Mouse (Mus musculus): Measurements from ENCODE around the gene Dnajb13.

Gene Dnajb13

DNA sequence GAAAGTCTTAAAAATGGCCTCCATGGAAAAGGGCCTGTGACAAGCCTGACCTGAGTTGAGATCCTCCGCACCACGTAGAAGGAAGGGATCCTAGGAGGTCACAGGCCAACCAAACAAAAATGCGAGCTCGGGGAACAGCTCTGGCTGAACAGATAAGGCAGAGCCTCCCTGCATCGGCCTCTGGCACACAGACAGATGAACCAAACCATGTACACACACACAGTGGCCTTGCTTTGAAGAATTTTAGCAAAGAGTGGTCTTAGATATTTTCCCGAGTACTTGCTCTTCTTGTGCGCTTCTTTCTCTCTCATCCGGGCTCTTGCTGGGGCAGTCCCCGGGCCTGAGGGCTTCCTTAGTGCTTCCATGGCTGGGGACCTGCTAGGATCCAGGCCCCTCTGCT lies 51.6 kb downstream of the Dnajb13 start:
- DNase-seq (ENCODE audit: extremely low spot score, low read depth, low spot score) = no peak

DNA sequence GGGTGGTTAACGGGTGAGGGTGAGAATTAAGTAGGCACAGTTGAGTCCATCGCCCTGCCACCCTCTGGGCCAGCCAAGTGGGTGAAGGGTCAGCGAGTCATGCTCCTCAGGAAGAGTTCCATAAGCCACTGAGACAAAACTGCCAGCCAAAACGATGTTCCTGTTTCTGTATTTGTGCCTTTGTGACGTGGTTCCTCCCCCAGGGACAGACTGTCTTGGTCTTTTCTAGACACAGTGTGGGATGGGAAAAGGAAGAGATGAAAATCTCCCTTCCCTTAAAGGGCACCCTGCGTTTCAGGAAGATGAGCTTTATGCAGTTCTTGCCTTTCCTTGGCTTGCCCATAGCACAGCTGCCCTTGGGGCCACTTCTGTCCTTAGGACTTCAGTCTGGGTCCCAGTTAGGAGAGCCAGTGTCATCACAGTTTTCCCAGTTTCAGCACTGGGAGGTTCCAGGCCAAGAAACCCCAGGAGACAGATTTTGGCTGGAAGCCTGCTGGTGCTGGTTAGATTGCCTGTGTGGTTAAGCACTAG lies 53.1 kb downstream of the Dnajb13 start:
- no peak for DNase-seq (ENCODE audit: extremely low spot score, low read depth, low spot score)

GRCm38 (mm10) chr7:100459862-100460261 lies 54.9 kb downstream of the Dnajb13 start:
- DNase-seq (ENCODE audit: extremely low spot score, low read depth, low spot score) = no peak

- no peak for DNase-seq (ENCODE audit: extremely low spot score, low read depth, low spot score)
Measured at GRCm38 (mm10) chr7:100458153-100458552, 56.6 kb downstream of the Dnajb13 start.
